Mouse (Mus musculus) thymus, adult 2 months (tissue): Measurements from ENCODE around the gene Ackr2. TPM values are rescaled to one million over a fixed set of nuclear protein-coding genes. Genes with fewer than 3 reads are reported as not detected.

Experiments
- DNase-seq: peaks from one replicate; pipeline ENCODE4 v3.0.0; 2021
- H3K27ac ChIP-seq: fragments of 200-500 bp; 2 replicates; pipeline ENCODE4 v1.5.1; 2012; ENCODE audit warnings: low read length, control low read depth; ENCODE audit not compliant: control insufficient read depth, insufficient read depth
- H3K27me3 ChIP-seq: fragments of 200-500 bp; 2 replicates; pipeline ENCODE4 v1.6.1; 2012; ENCODE audit warnings: mild to moderate bottlenecking, low read length, moderate library complexity, mixed read lengths; ENCODE audit not compliant: control insufficient read depth, insufficient read depth
- H3K36me3 ChIP-seq: fragments of 200-500 bp; 2 replicates; pipeline ENCODE4 v1.6.1; 2012; ENCODE audit warnings: mild to moderate bottlenecking, low read length, moderate library complexity; ENCODE audit not compliant: control insufficient read depth, insufficient read depth
- H3K4me1 ChIP-seq: fragments of 200-500 bp; replicated peaks from 2 replicates; pipeline ENCODE4 v1.6.1; 2012; ENCODE audit warnings: low read length; ENCODE audit not compliant: control insufficient read depth, insufficient read depth
- H3K4me3 ChIP-seq: fragments of 200-500 bp; 2 replicates; pipeline ENCODE4 v1.5.1; 2012; ENCODE audit warnings: mild to moderate bottlenecking, low read length, control low read depth, moderate library complexity; ENCODE audit not compliant: control insufficient read depth, insufficient read depth
- CTCF ChIP-seq: fragments of 200-500 bp; IDR thresholded peaks from 2 replicates; pipeline ENCODE4 v1.5.1; 2012; ENCODE audit warnings: mild to moderate bottlenecking, control low read depth, low read length, moderate library complexity, borderline replicate concordance; ENCODE audit not compliant: control insufficient read depth, poor library complexity, insufficient read depth; ENCODE audit errors: extremely low read depth
- POLR2A ChIP-seq: fragments of 200-500 bp; IDR thresholded peaks from 2 replicates; pipeline ENCODE4 v1.6.1; 2012; ENCODE audit warnings: mild to moderate bottlenecking, low read length, control low read depth, moderate library complexity; ENCODE audit not compliant: control insufficient read depth, poor library complexity, insufficient read depth; ENCODE audit errors: extremely low read depth
- WGBS: fragments of 180-500 bp; shearing (Covaris S2); methylation state at CpG from one replicate; pipeline ENCODE4 v1.1.7; 2018; 5-methylcytosine and 5-hydroxymethylcytosine counted together
- polyA plus RNA-seq: library from polyadenylated mRNA; depleted of rRNA; stranded (reverse); fragments of >200 nt; gene quantifications from 2 replicates; pipeline ENCODE4 v1.2.3, GENCODE M21; 2012

The Ackr2 gene
- polyA plus RNA-seq, 1 experiment, result 1.0 TPM

DNA sequence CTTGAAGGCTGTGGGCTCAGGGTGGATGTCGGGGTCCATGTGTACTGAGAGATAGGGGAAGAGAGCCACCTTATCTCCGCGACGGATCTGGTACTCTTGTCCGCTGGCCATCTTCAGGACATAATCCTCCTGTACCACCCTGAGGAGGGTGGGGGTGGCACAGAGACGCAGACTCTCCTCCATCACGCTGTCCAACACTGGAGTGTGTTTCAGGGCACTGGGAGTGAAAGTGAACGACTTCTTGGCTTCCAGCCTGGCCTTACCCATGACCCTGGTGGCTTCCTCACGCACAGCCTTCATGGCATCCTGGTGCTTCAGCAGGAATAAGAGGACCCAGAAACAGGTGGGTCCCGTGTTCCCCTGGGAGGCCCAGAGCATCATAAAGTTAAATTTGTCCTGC is 16.9 kb downstream of the Ackr2 start:
- Histone ChIP-seq H3K27ac (no peak overlapping the region), H3K4me1 (0 out of 2 replicates have a peak, but pooled peaks cover under 1% of the 10 kb centered on the region), H3K4me3 (no peak overlapping the region), H3K27me3 (no peaks in the 10 kb centered on the region), H3K36me3 (no peaks in the 10 kb centered on the region)
- WGBS, result 94% methylated on average over 10 of the region's 10 CpGs
- TF ChIP-seq POLR2A (no peak), CTCF (no peak)
- DNase-seq, result no peak

DNA sequence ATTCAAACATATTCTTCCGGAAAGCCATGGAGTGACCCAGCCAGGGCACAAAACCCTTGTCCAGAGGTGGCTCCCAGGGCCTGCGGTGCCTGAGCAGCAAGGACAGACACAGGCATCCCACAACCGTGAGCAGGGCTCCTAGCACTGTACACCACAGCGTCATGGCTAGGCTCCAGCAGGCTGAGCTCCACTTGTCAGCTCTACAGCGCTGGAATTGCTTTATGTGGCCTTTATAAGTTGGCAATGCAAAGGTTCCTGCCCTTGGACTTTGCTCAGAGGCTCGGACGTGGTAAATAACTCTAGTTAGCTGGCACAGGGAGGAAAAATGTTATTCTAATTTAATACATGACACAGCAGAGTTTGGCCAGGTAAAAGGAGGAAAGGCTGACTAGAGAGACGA is 17.9 kb downstream of the Ackr2 start, which contains the start of gene Cyp8b1:
Gene Cyp8b1, minus strand, starts transcription at position 204 of the 400 bp plus-strand sequence.
- H3K4me3 ChIP-seq, result no peak within 1 kb of the TSS
- H3K27ac ChIP-seq, result no peak within 1 kb of the TSS
- TF ChIP-seq POLR2A (no peak), CTCF (no peak)
- DNase-seq, result no peak
- H3K4me1 ChIP-seq, result no peaks in the 10 kb centered on the region
- H3K27me3 ChIP-seq, result no peaks in the 10 kb centered on the region
- WGBS, result 86% methylated on average over 8 of the region's 8 CpGs
- no peaks in the 10 kb centered on the region for H3K36me3 ChIP-seq

DNA sequence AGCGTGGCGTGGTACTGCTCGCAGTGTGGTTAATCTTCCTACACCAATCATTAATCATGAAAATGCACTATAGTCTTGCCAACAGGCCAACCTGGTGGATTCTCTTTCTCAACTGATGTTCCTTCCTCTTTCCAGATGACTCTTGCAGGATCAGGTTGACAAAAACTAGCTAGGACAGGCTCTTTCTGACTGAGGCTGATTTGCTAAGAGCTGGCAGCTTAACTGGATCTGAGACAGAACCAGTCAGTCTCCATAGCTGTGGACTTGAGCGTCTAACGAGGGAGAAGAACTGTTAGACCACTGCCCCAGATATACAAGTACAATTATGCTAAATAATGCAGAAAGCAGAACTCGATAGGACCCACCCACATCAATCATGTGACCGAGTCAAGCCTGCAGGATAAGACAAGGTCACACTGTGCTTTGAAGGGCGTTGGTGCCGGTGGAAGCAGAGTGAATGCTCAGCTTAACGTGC is 20.9 kb downstream of the Ackr2 start:
- no peak for DNase-seq
- Histone ChIP-seq H3K27ac (no peak overlapping the region), H3K36me3 (no peaks in the 10 kb centered on the region), H3K27me3 (no peaks in the 10 kb centered on the region), H3K4me1 (no peaks in the 10 kb centered on the region), H3K4me3 (no peak overlapping the region)
- TF ChIP-seq CTCF, result no peak
- TF ChIP-seq POLR2A, result no peak
- WGBS, result 30% methylated on average over 10 of the region's 10 CpGs

DNA sequence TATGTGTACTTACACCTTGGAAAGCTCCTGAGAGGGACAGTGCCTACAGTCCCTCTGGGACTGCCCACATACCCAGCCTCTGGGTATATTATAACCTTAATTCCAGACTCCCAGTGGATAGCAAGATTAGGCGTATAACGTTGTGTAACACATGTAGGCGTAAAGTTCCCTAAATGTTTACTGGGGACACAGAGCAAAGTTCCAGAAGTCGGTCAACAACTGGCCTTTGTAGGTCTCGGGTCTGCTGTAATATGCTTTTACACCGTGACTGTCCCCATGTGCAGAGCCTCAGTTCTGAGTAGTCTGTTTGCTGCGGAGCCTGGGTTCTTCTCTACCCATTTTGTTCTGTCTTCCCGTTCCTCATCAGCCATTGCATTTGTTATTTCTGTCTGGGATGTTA is 25.3 kb downstream of the Ackr2 start:
- H3K27me3 ChIP-seq, result no peaks in the 10 kb centered on the region
- H3K4me3 ChIP-seq, result no peak overlapping the region
- no peak overlapping the region for H3K27ac ChIP-seq
- TF ChIP-seq CTCF (no peak), POLR2A (no peak)
- WGBS, result 97% methylated on average over 8 of the region's 8 CpGs
- H3K4me1 ChIP-seq, result peaks cover 19% of the 10 kb centered on the region
- H3K36me3 ChIP-seq, result no peaks in the 10 kb centered on the region
- DNase-seq, result no peak

DNA sequence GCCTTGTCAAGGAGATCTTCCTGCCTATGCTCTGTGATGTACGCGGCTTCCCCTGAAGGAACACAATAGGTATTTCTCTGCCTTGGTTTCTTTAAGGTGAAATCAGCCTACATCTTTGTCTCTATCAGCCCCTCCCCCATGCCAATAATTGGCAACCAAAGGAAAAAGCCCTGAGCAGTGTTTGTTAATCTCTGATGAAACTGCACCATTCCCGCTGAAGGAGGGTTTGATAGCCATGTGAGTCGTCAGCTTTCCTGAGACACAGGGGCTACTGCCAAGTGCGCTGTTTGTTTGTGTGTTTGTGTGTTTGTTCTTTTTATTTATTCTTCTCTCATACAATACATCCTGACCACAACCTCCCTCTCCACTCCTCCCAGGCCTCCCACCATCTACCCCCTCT is 25.8 kb downstream of the Ackr2 start:
- H3K36me3 ChIP-seq, result no peaks in the 10 kb centered on the region
- TF ChIP-seq POLR2A (no peak), CTCF (no peak)
- H3K4me1 ChIP-seq, result peaks cover 20% of the 10 kb centered on the region
- H3K27ac ChIP-seq, result no peak overlapping the region
- no peak for DNase-seq
- H3K27me3 ChIP-seq, result no peaks in the 10 kb centered on the region
- H3K4me3 ChIP-seq, result no peak overlapping the region
- WGBS, result 96% methylated on average over 5 of the region's 5 CpGs

DNA sequence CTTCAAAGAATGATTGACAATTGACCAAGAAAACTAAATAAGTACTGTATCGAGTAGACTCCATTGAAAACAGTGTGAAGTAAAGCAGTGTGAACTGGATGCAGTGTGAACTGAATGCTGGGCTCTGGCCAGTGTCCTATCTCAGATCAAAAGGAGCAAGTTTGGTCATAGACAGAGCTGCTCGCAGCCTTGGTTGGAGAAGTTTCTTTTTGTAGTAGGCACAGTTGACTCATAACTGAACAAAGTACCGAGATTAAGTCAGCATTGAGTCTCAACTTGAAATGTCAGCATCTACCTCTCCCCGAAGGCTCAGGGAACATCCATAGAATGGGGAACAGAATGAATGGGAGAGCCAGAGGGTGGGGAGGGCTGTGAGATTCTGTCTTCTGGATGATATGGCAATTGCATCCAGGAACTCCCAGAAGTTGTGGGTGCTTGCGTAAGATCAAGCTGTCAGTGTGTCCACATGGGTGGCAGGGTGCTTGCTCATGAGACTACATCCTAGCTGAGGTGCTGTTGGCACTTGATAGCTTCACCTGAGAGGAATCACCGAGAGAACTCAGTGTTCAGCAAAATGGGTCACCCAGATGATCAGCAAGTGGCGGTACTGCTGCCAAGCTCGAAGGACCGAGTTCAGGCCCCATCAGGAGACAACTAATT is 26.9 kb downstream of the Ackr2 start:
- H3K27me3 ChIP-seq, result no peaks in the 10 kb centered on the region
- no peak overlapping the region for H3K27ac ChIP-seq
- TF ChIP-seq POLR2A (no peak), CTCF (no peak)
- DNase-seq, result no peak
- peaks cover 20% of the 10 kb centered on the region for H3K4me1 ChIP-seq
- H3K36me3 ChIP-seq, result no peaks in the 10 kb centered on the region
- no peak overlapping the region for H3K4me3 ChIP-seq
- 92% methylated on average over 9 of the region's 9 CpGs for WGBS

DNA sequence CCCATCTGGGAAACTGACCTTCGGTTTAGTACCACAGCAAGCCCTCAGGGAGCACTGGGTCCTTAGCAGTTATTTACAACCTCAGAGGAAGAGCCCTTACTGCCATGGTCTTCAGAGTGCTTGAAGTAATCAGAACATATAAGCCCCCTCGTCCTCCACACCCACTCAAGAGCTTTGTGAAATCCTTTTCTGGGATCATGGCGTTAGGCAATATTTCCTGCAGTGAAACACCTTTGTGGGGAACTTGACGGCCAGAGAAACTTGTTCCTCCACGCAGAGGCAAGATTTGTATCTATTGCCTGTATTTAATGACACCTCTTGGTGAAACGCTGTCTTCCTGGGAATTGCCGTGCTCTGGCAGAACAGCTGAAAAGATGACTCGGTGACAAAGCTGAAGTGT is 27.8 kb downstream of the Ackr2 start:
- Histone ChIP-seq H3K27me3 (no peaks in the 10 kb centered on the region), H3K4me1 (peaks cover 20% of the 10 kb centered on the region), H3K36me3 (no peaks in the 10 kb centered on the region), H3K4me3 (no peak overlapping the region), H3K27ac (no peak overlapping the region)
- no peak for DNase-seq
- 85% methylated on average over 8 of the region's 8 CpGs for WGBS
- TF ChIP-seq POLR2A (no peak), CTCF (no peak)
